Mouse (Mus musculus) embryonic facial prominence, embryonic 15.5 days (tissue): ENCODE measurements around the gene Kynu. TPM values are rescaled to one million over a fixed set of nuclear protein-coding genes. Genes with fewer than 3 reads are reported as not detected.

ENCODE experiments used
- ATAC-seq: fragments of 200-750 bp; cut with Nextera tagmentation; 2 replicates; pipeline ENCODE4 v1.8.0; 2017; ENCODE audit warnings: low read depth, moderate TSS enrichment; ENCODE audit not compliant: insufficient number of reproducible peaks, low FRiP score, low TSS enrichment
- H3K27ac ChIP-seq: fragments of 300-500 bp; sonication (generic); replicated peaks from 2 replicates; pipeline ENCODE4 v1.5.1; 2015; ENCODE audit warnings: mild to moderate bottlenecking, inconsistent platforms
- H3K27me3 ChIP-seq: fragments of 300-500 bp; sonication (generic); 2 replicates; pipeline ENCODE4 v1.6.1; 2015; ENCODE audit warnings: inconsistent platforms
- H3K36me3 ChIP-seq: fragments of 300-500 bp; sonication (generic); 2 replicates; pipeline ENCODE4 v1.6.1; 2015; ENCODE audit warnings: mild to moderate bottlenecking, inconsistent platforms
- H3K4me1 ChIP-seq: fragments of 300-500 bp; sonication (generic); 2 replicates; pipeline ENCODE4 v1.6.1; 2015; ENCODE audit warnings: inconsistent platforms
- H3K4me2 ChIP-seq: fragments of 300-500 bp; sonication (generic); replicated peaks from 2 replicates; pipeline ENCODE4 v1.6.1; 2015; ENCODE audit warnings: mild to moderate bottlenecking, inconsistent platforms
- H3K4me3 ChIP-seq: fragments of 300-500 bp; sonication (generic); replicated peaks from 2 replicates; pipeline ENCODE4 v1.5.1; 2015; ENCODE audit warnings: mild to moderate bottlenecking, inconsistent platforms
- H3K9ac ChIP-seq: fragments of 300-500 bp; sonication (generic); 2 replicates; pipeline ENCODE4 v1.6.1; 2015; ENCODE audit warnings: inconsistent platforms
- H3K9me3 ChIP-seq: fragments of 300-500 bp; sonication (generic); replicated peaks from 2 replicates; pipeline ENCODE4 v1.6.1; 2016; ENCODE audit warnings: inconsistent platforms
- WGBS: fragments of 180-500 bp; shearing (Covaris S2); methylation state at CpG from one replicate; pipeline ENCODE4 v1.1.7; 2015; 5-methylcytosine and 5-hydroxymethylcytosine counted together
- polyA plus RNA-seq: library from polyadenylated mRNA; unstranded; fragments of >200 nt; fragmentation: Nextera tagmentation; extraction: Ambion mirVana; gene quantifications from 2 replicates; pipeline ENCODE4 v1.2.1, GENCODE M21; 2015

The Kynu gene
- polyA plus RNA-seq, 1 experiment from 2014 or later = 0.32 TPM

- H3K9me3 ChIP-seq = no peaks in the 10 kb centered on the region
- no peak overlapping the region for H3K4me3 ChIP-seq
- WGBS = 85% methylated on average over 3 of the region's 3 CpGs
- ATAC-seq = no peak
- H3K4me1 ChIP-seq = 0 out of 2 replicates have a peak, but pooled peaks cover 2% of the 10 kb centered on the region
- no peaks in the 10 kb centered on the region for H3K27me3 ChIP-seq
- H3K4me2 ChIP-seq = no peak overlapping the region
- no peak overlapping the region for H3K9ac ChIP-seq
- no peak overlapping the region for H3K27ac ChIP-seq
- no peaks in the 10 kb centered on the region for H3K36me3 ChIP-seq
These were observed 173.7 kb downstream of the Kynu start for GRCm38 (mm10) chr2:43728831-43729230.

Other genes with a start within 250 kb of the Kynu start
- 2.2 and 2.6 TPM in 2 replicates for gene Arhgap15, start 193.5 kb downstream of the Kynu start, polyA plus RNA-seq